Mouse (Mus musculus) small intestine, adult 2 months (tissue): ENCODE results near the gene Csf2rb2. TPM values are rescaled to one million over a fixed set of nuclear protein-coding genes. Genes with fewer than 3 reads are reported as not detected.
A peak's percentile ranks its signal among the peaks of the same experiment; 100 is the strongest.
"Not testable (repeated sequence)": the region's sequence is repeated elsewhere in the genome, so short reads cannot be mapped to it uniquely, and the experiment has no call there.

ENCODE experiments used
- H3K27ac ChIP-seq: fragments of 200-500 bp; 2 replicates; pipeline ENCODE4 v1.5.1; 2012; ENCODE audit warnings: low read depth, low read length, control low read depth, inconsistent platforms; ENCODE audit not compliant: insufficient read depth
- H3K27me3 ChIP-seq: fragments of 200-500 bp; 2 replicates; pipeline ENCODE4 v1.6.1; 2012; ENCODE audit warnings: mild to moderate bottlenecking, moderate library complexity, low read length, inconsistent platforms; ENCODE audit not compliant: control insufficient read depth, insufficient read depth
- H3K36me3 ChIP-seq: fragments of 200-500 bp; 2 replicates; pipeline ENCODE4 v1.6.1; 2012; ENCODE audit warnings: mild to moderate bottlenecking, low read length, control low read depth, inconsistent platforms; ENCODE audit not compliant: control insufficient read depth, insufficient read depth
- H3K4me1 ChIP-seq: fragments of 200-500 bp; 2 replicates; pipeline ENCODE4 v1.6.1; 2012; ENCODE audit warnings: low read length, inconsistent platforms, mixed read lengths; ENCODE audit not compliant: control insufficient read depth, insufficient read depth, insufficient read length
- H3K4me3 ChIP-seq: fragments of 200-500 bp; 2 replicates; pipeline ENCODE4 v1.5.1; 2012; ENCODE audit warnings: low read depth, mild to moderate bottlenecking, control low read depth, inconsistent platforms, low read length, moderate library complexity
- CTCF ChIP-seq: fragments of 200-500 bp; IDR thresholded peaks from 2 replicates; pipeline ENCODE4 v1.5.1; 2012; ENCODE audit warnings: low read depth, mild to moderate bottlenecking, control low read depth, inconsistent platforms, low read length, moderate library complexity, mixed read lengths; ENCODE audit not compliant: insufficient replicate concordance, insufficient read length; ENCODE audit errors: extremely low read depth
- POLR2A ChIP-seq: fragments of 200-500 bp; IDR thresholded peaks from 2 replicates; pipeline ENCODE4 v1.6.1; 2012; ENCODE audit warnings: low read depth, mild to moderate bottlenecking, control low read depth, inconsistent platforms, low read length, moderate library complexity
- WGBS: fragments of 180-500 bp; shearing (Covaris S2); methylation state at CpG from one replicate; pipeline ENCODE4 v1.1.7; 2018; 5-methylcytosine and 5-hydroxymethylcytosine counted together
- polyA plus RNA-seq: library from polyadenylated mRNA; depleted of rRNA; stranded (reverse); fragments of >200 nt; gene quantifications from 2 replicates; pipeline ENCODE4 v1.2.3, GENCODE M21; 2012; rRNA removed

The Csf2rb2 gene
- polyA plus RNA-seq = 2.4 and 3.5 TPM in 2 replicates

GRCm38 (mm10) chr15:78305341-78305933, at the start of gene Csf2rb2:
Csf2rb2 (minus strand) TSS chr15:78305721.
- no peaks in the 10 kb centered on the region for H3K4me1 ChIP-seq
- 63% methylated on average over 10 of the region's 10 CpGs for WGBS

GRCm38 (mm10) chr15:78354958-78355357, 49.4 kb upstream of the Csf2rb2 start:
- H3K27ac ChIP-seq = no peak overlapping the region
- H3K27me3 ChIP-seq = peaks cover 34% of the 10 kb centered on the region
- no peaks in the 10 kb centered on the region for H3K36me3 ChIP-seq
- H3K4me1 ChIP-seq = no peaks in the 10 kb centered on the region
- TF ChIP-seq POLR2A (no peak), CTCF (peak; percentile 41; the same call in 1 of the 2 replicates)
- no peak overlapping the region for H3K4me3 ChIP-seq
- 0% methylated on average over 1 of the region's 1 CpGs for WGBS

More at GRCm38 (mm10) chr15:78305341-78305933, at the start of gene Csf2rb2:
- Histone ChIP-seq H3K27me3 (no peaks in the 10 kb centered on the region), H3K36me3 (no peaks in the 10 kb centered on the region), H3K4me3 (peak within 1 kb of the TSS; percentile 24; the same call in 1 of the 2 replicates), H3K27ac (peak within 1 kb of the TSS; percentile 22; the same call in 1 of the 2 replicates)
- TF ChIP-seq CTCF (no peak), POLR2A (no peak)

- 42% methylated on average over 3 of the region's 3 CpGs for WGBS
- no peaks in the 10 kb centered on the region for H3K36me3 ChIP-seq
- H3K27me3 ChIP-seq = peaks cover 18% of the 10 kb centered on the region; the same call in 1 of the 2 replicates
- H3K4me3 ChIP-seq = no peak overlapping the region
- no peaks in the 10 kb centered on the region for H3K4me1 ChIP-seq
- H3K27ac ChIP-seq = no peak overlapping the region
- TF ChIP-seq POLR2A = no peak
- TF ChIP-seq CTCF = no peak
These were observed 46.2 kb upstream of the Csf2rb2 start for GRCm38 (mm10) chr15:78351586-78352165.

- Histone ChIP-seq H3K27ac (no peak overlapping the region), H3K4me3 (no peak overlapping the region)
- 75% methylated on average over 3 of the region's 3 CpGs for WGBS
These were observed 39.0 kb upstream of the Csf2rb2 start for GRCm38 (mm10) chr15:78344567-78344966.

GRCm38 (mm10) chr15:78343683-78344082, 38.2 kb upstream of the Csf2rb2 start:
- no peak for TF ChIP-seq POLR2A
- no peak for TF ChIP-seq CTCF
- Histone ChIP-seq H3K4me1 (no peaks in the 10 kb centered on the region), H3K27me3 (peaks cover 6% of the 10 kb centered on the region; the same call in 1 of the 2 replicates), H3K36me3 (no peaks in the 10 kb centered on the region), H3K27ac (no peak overlapping the region), H3K4me3 (no peak overlapping the region)
- WGBS = 10% methylated on average over 1 of the region's 1 CpGs

More at GRCm38 (mm10) chr15:78344567-78344966, 39.0 kb upstream of the Csf2rb2 start:
- peaks cover 6% of the 10 kb centered on the region; the same call in 1 of the 2 replicates for H3K27me3 ChIP-seq
- TF ChIP-seq CTCF (no peak), POLR2A (no peak)
- H3K4me1 ChIP-seq = no peaks in the 10 kb centered on the region
- no peaks in the 10 kb centered on the region for H3K36me3 ChIP-seq

GRCm38 (mm10) chr15:78340919-78341318, 35.4 kb upstream of the Csf2rb2 start:
- not testable (repeated sequence) for H3K36me3 ChIP-seq, H3K4me3 ChIP-seq, H3K27ac ChIP-seq, H3K27me3 ChIP-seq, H3K4me1 ChIP-seq
- WGBS = 60% methylated on average over 7 of the region's 7 CpGs

GRCm38 (mm10) chr15:78339627-78340423, 34.3 kb upstream of the Csf2rb2 start:
- not testable (repeated sequence) for H3K4me1 ChIP-seq, H3K36me3 ChIP-seq, H3K27ac ChIP-seq, H3K27me3 ChIP-seq, H3K4me3 ChIP-seq
- 35% methylated on average over 7 of the region's 7 CpGs for WGBS
- peak; percentile 54; the same call in 1 of the 2 replicates for TF ChIP-seq CTCF
